Mouse (Mus musculus) heart, embryonic 16.5 days (tissue): ENCODE results near the gene Ikzf5. TPM values are rescaled to one million over a fixed set of nuclear protein-coding genes. Genes with fewer than 3 reads are reported as not detected.
"Not testable (repeated sequence)": the region's sequence is repeated elsewhere in the genome, so short reads cannot be mapped to it uniquely, and the experiment has no call there.

ENCODE experiments used
- ATAC-seq: fragments of 200-750 bp; cut with Nextera tagmentation; replicated peaks from 2 replicates; pipeline ENCODE4 v1.8.0; 2017; ENCODE audit warnings: moderate number of reproducible peaks; ENCODE audit not compliant: insufficient read depth, low FRiP score; ENCODE audit errors: extremely low read depth
- H3K27ac ChIP-seq: fragments of 300-500 bp; sonication (generic); 2 replicates; pipeline ENCODE4 v1.5.1; 2014; ENCODE audit warnings: mild to moderate bottlenecking, low read length, control low read depth, moderate library complexity
- H3K27me3 ChIP-seq: fragments of 300-500 bp; sonication (generic); 2 replicates; pipeline ENCODE4 v1.6.1; 2014; ENCODE audit warnings: low read length, mixed read lengths; ENCODE audit not compliant: control insufficient read depth, insufficient read depth
- H3K36me3 ChIP-seq: fragments of 300-500 bp; sonication (generic); 2 replicates; pipeline ENCODE4 v1.6.1; 2014; ENCODE audit not compliant: control insufficient read depth, insufficient read depth
- H3K4me1 ChIP-seq: fragments of 300-500 bp; sonication (generic); 2 replicates; pipeline ENCODE4 v1.6.1; 2014; ENCODE audit warnings: low read length, mixed read lengths; ENCODE audit not compliant: control insufficient read depth, insufficient read depth
- H3K4me2 ChIP-seq: fragments of 300-500 bp; sonication (generic); 2 replicates; pipeline ENCODE4 v1.6.1; 2014; ENCODE audit warnings: low read depth, mild to moderate bottlenecking, control low read depth, low read length
- H3K4me3 ChIP-seq: fragments of 300-500 bp; sonication (generic); 2 replicates; pipeline ENCODE4 v1.5.1; 2014; ENCODE audit warnings: mild to moderate bottlenecking, control low read depth, low read length
- H3K9ac ChIP-seq: fragments of 300-500 bp; sonication (generic); 2 replicates; pipeline ENCODE4 v1.6.1; 2014; ENCODE audit warnings: low read length, control low read depth
- H3K9me3 ChIP-seq: fragments of 300-500 bp; sonication (generic); replicated peaks from 2 replicates; pipeline ENCODE4 v1.6.1; 2016; ENCODE audit warnings: low read length; ENCODE audit not compliant: control insufficient read depth
- WGBS: fragments of 180-500 bp; shearing (Covaris S2); extraction: QIAGEN DNeasy Blood & Tissue Kit; methylation state at CpG from one replicate; pipeline ENCODE4 v1.1.7; 2014; 5-methylcytosine and 5-hydroxymethylcytosine counted together
- polyA plus RNA-seq: library from polyadenylated mRNA; unstranded; fragments of >200 nt; fragmentation: Nextera tagmentation; extraction: Ambion mirVana; gene quantifications from 2 replicates; pipeline ENCODE4 v1.2.1, GENCODE M21; 2015

Ikzf5 gene
- 7.9 and 9.2 TPM in 2 replicates for polyA plus RNA-seq

GRCm38 (mm10) chr7:131410416-131411058 lies at the start of gene Ikzf5, which contains the start of gene Acadsb:
Gene Ikzf5 (minus strand): TSS chr7:131410521.
Gene Acadsb (plus strand): TSS chr7:131410601.
- Histone ChIP-seq H3K27ac (peak within 1 kb of the TSS; percentile 72), H3K4me3 (peak within 1 kb of the TSS; percentile 76), H3K36me3 (no peaks in the 10 kb centered on the region), H3K4me2 (peak within 1 kb of the TSS; percentile 62), H3K27me3 (no peaks in the 10 kb centered on the region), H3K9me3 (no peaks in the 10 kb centered on the region), H3K4me1 (peaks cover 9% of the 10 kb centered on the region), H3K9ac (peak within 1 kb of the TSS; percentile 94)
- peak; percentile 98 for ATAC-seq
- WGBS: under 1% methylated on average over 42 of the region's 42 CpGs

GRCm38 (mm10) chr7:131456714-131457113 lies 46.4 kb upstream of the Ikzf5 start:
- no peaks in the 10 kb centered on the region for H3K9me3 ChIP-seq
- no peak for ATAC-seq
- H3K4me3 ChIP-seq: no peak overlapping the region
- H3K9ac ChIP-seq: no peak overlapping the region
- WGBS: 76% methylated on average over 5 of the region's 5 CpGs
- H3K36me3 ChIP-seq: no peaks in the 10 kb centered on the region
- H3K27me3 ChIP-seq: no peaks in the 10 kb centered on the region
- H3K4me2 ChIP-seq: no peak overlapping the region
- no peak overlapping the region for H3K27ac ChIP-seq
- no peaks in the 10 kb centered on the region for H3K4me1 ChIP-seq

- 65% methylated on average over 3 of the region's 3 CpGs for WGBS
- no peak for ATAC-seq
- H3K4me1 ChIP-seq: no peaks in the 10 kb centered on the region
- H3K27ac ChIP-seq: no peak overlapping the region
- H3K4me2 ChIP-seq: no peak overlapping the region
- H3K36me3 ChIP-seq: no peaks in the 10 kb centered on the region
- no peaks in the 10 kb centered on the region for H3K9me3 ChIP-seq
- no peak overlapping the region for H3K9ac ChIP-seq
- H3K4me3 ChIP-seq: no peak overlapping the region
- H3K27me3 ChIP-seq: no peaks in the 10 kb centered on the region
Measured at GRCm38 (mm10) chr7:131437051-131437450, 26.7 kb upstream of the Ikzf5 start.

- Histone ChIP-seq H3K4me2 (no peak overlapping the region), H3K27me3 (no peaks in the 10 kb centered on the region), H3K9me3 (no peaks in the 10 kb centered on the region), H3K27ac (no peak overlapping the region), H3K4me1 (no peaks in the 10 kb centered on the region), H3K36me3 (peaks cover 12% of the 10 kb centered on the region), H3K4me3 (no peak overlapping the region), H3K9ac (no peak overlapping the region)
- no peak for ATAC-seq
- 69% methylated on average over 1 of the region's 1 CpGs for WGBS
Measured at GRCm38 (mm10) chr7:131434276-131434675, 24.0 kb upstream of the Ikzf5 start.

- WGBS: 33% methylated on average over 1 of the region's 1 CpGs
- Histone ChIP-seq H3K36me3 (peaks cover 20% of the 10 kb centered on the region), H3K4me2 (no peak overlapping the region)
Measured at GRCm38 (mm10) chr7:131432244-131432643, 21.9 kb upstream of the Ikzf5 start.

GRCm38 (mm10) chr7:131427331-131427730 lies 17.0 kb upstream of the Ikzf5 start:
- Histone ChIP-seq H3K36me3 (peaks cover 23% of the 10 kb centered on the region), H3K4me3 (no peak overlapping the region), H3K27me3 (no peaks in the 10 kb centered on the region), H3K4me2 (no peak overlapping the region), H3K9ac (no peak overlapping the region), H3K4me1 (no peaks in the 10 kb centered on the region), H3K9me3 (0 out of 2 replicates have a peak, but pooled peaks cover 3% of the 10 kb centered on the region), H3K27ac (no peak overlapping the region)
- no peak for ATAC-seq
- WGBS: 82% methylated on average over 5 of the region's 5 CpGs

More at GRCm38 (mm10) chr7:131432244-131432643, 21.9 kb upstream of the Ikzf5 start:
- H3K9ac ChIP-seq: no peak overlapping the region
- no peak for ATAC-seq
- no peaks in the 10 kb centered on the region for H3K4me1 ChIP-seq
- H3K9me3 ChIP-seq: no peaks in the 10 kb centered on the region
- H3K27me3 ChIP-seq: no peaks in the 10 kb centered on the region
- H3K4me3 ChIP-seq: no peak overlapping the region
- H3K27ac ChIP-seq: no peak overlapping the region

- H3K27ac ChIP-seq: no peak overlapping the region
- H3K9me3 ChIP-seq: 0 out of 2 replicates have a peak, but pooled peaks cover 3% of the 10 kb centered on the region
- no peaks in the 10 kb centered on the region for H3K27me3 ChIP-seq
- peaks cover 11% of the 10 kb centered on the region; the same call in 1 of the 2 replicates for H3K36me3 ChIP-seq
- no peaks in the 10 kb centered on the region for H3K4me1 ChIP-seq
- H3K4me3 ChIP-seq: no peak overlapping the region
- 69% methylated on average over 2 of the region's 2 CpGs for WGBS
- no peak for ATAC-seq
- H3K9ac ChIP-seq: no peak overlapping the region
- no peak overlapping the region for H3K4me2 ChIP-seq
Measured at GRCm38 (mm10) chr7:131424912-131425311, 14.6 kb upstream of the Ikzf5 start.

- Histone ChIP-seq H3K9me3 (no peaks in the 10 kb centered on the region), H3K9ac (no peak overlapping the region), H3K4me1 (no peaks in the 10 kb centered on the region), H3K27ac (no peak overlapping the region), H3K4me3 (no peak overlapping the region), H3K36me3 (no peaks in the 10 kb centered on the region), H3K27me3 (no peaks in the 10 kb centered on the region), H3K4me2 (no peak overlapping the region)
- ATAC-seq: no peak
Measured at GRCm38 (mm10) chr7:131417605-131418004, 7.3 kb upstream of the Ikzf5 start.

GRCm38 (mm10) chr7:131416742-131417141 lies 6.4 kb upstream of the Ikzf5 start:
- not testable (repeated sequence) for H3K27ac ChIP-seq, H3K9me3 ChIP-seq, ATAC-seq, H3K9ac ChIP-seq, H3K36me3 ChIP-seq, H3K4me3 ChIP-seq, H3K4me2 ChIP-seq, H3K27me3 ChIP-seq, H3K4me1 ChIP-seq
